Mouse (Mus musculus): Measurements from ENCODE around the gene Gm136.

Gene Gm136

GRCm38 (mm10) chr4:34708127-34708526, 47.9 kb downstream of the Gm136 start:
- no peak for DNase-seq

DNA sequence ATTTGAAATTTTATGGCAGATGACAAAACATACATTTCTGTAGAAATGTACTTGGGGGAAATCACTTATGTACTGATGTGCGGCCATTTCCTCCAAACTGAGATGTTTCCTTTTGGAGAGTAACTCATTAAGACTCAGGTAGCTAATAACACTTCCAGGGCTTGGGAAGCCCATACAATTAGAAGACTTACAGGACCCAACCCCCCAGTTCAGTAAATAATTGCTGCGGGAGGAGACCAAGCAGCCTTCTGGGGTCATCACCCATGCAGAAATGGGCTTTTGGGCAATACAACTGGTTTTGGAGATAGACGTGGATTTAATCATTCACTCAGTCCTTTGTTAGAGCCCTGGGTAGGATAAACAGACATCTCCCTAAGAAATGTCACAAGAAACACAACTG, 48.8 kb downstream of the Gm136 start:
- no peak for DNase-seq

- DNase-seq: no peak
Measured at GRCm38 (mm10) chr4:34703029-34703428, 53.0 kb downstream of the Gm136 start.

GRCm38 (mm10) chr4:34702231-34702630, 53.8 kb downstream of the Gm136 start:
- DNase-seq: no peak

- peak; percentile 73 for DNase-seq
Measured at GRCm38 (mm10) chr4:34701528-34701927, 54.5 kb downstream of the Gm136 start.
